Mouse (Mus musculus) liver, embryonic 18 days (tissue): ENCODE data around the gene Tipin. TPM values are rescaled to one million over a fixed set of nuclear protein-coding genes. Genes with fewer than 3 reads are reported as not detected.

ENCODE experiments used
- polyA plus RNA-seq: library from polyadenylated mRNA; depleted of rRNA; stranded (reverse); fragments of >200 nt; gene quantifications from 2 replicates; pipeline ENCODE4 v1.2.3, GENCODE M21; 2012; rRNA removed

The Tipin gene
- 51.5 and 57.8 TPM in 2 replicates for polyA plus RNA-seq

DNA sequence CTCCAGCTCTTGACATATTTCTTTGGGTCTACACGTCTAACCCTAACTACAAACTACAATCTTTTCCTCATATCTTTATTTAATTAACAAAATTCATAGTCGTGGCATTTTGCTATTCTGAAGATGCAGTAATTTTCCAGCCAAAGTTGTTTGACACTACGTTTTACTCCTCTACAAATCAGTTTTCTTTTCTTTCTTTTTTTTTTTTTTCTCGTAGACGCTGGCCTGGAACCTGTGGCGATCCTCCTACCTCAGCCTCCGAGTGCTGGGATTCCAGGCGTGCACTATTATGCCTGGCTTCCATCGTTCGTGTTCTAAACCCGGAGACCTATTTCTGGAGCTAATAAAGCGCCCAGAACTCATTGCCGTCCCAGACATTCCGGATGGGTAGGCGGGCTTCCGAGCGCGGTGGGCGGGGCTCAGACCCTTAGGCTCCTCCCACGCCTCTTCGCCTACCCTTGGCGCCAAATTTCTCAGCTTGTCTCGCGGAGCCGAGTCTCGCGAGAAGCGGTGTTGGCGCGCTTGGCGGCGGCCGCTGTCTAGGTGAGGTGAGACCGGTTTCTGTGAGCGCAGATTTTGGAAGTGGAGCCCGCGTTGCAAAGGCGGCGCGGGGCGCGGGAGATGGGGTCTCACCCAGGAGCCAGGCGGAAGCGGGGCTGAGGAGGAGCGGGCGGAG is at the start of gene Tipin:
Gene Tipin (plus strand): TSS at position 477 of the 676 bp plus-strand sequence.

DNA sequence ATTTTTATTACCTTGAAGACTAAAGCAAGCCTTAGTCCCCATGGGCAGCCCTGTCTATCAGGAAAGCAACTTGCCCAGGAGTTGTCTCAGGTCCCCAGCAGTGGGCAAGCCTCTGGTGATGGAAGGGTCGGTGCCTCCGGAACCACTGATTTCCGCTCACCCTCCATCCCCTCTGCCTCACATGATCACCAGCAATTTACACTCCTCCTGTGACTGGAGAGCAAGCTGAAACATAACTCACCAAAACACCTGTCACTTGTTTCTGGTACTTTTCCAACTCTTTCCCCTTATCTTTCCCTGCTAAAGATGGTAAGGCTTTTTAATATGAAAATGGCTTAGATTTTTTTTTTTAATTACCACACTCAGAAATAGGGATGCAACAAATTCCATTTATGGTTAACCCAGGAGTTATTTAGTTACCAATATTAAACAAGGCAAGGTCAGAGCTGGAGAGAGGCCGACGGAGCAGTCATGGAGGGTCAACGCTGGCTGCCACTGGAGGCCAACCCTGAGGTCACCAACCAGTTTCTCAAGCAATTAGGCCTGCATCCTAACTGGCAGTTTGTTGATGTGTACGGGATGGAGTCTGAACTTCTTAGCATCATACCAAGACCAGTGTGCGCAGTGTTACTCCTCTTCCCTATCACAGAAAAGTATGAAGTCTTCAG is 46.5 kb upstream of the Tipin start, which contains the start of gene Uchl4:
Gene Uchl4 (plus strand): TSS at position 434 of the 668 bp plus-strand sequence.

DNA sequence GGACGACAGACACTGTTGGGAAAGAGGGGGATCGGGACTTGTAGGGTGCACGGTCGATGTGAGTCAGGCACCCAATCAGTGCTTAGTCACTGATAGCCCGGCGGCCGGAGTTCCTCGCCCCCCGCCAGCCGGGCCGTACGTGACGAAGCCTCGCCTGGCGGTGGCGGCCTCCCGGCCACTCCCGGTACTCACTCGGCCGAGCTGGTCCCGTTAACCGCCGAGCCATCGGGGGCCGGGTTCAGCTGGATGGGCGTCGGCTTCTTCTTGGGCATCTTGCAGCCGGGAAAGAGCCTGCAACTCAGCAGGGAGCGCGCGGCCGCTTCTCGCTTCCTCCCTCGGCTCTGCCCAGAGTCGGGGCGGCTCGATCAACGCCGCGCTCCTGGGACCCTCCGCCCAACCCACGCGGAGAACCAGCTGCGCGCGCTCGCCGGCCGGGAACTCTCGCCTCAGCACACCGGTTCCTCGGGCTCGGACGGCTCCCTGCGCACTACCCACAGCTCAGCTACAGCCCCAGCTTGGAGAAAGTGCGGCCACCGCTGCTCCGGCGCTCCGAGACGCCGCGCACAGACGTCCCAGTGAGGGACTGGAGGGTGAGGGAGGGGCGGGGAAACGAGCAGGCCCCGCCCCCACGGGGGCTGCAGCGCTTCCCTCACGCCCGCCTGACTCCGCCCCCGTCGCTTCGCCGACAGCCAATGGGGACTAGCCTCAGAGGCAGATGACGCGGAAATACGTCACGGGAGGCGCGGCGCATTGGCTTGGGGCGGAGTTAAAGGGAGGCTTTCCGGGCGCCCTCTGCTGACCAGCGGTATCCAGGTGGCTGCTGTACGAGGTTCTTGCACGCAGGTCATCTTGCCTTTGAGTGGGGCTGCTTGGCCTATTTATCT is 28.1 kb upstream of the Tipin start, which contains the start of gene Map2k1:
Gene Map2k1 (minus strand): TSS at position 611 of the 884 bp plus-strand sequence.

DNA sequence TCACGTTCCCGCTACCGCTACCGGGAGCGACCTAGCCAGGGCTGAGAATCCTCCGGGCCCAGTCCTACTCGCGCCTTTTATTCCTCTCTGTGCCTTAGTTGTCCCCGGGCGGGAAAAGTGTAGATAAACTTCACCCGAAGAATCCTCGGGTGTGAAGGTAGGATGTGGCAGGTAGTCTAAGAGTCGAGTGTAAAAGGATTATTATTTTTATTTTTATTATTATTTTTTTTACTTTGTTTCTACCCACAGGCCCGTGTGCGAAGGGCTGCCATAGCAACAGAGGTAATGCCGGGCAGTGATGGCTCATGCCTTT is 59.8 kb downstream of the Tipin start, which contains the start of gene Dis3l:
Gene Dis3l (minus strand): TSS at position 35 of the 313 bp plus-strand sequence.

Other genes starting within 250 kb of the Tipin start
- gene Lctl, start 164.4 kb upstream of the Tipin start, polyA plus RNA-seq: 0.02 TPM in 1 of 2 replicates, not detected in the other
- 12.4 and 15.0 TPM in 2 replicates for gene Zwilch, start 108.5 kb upstream of the Tipin start, polyA plus RNA-seq
- gene Rpl4, start 108.2 kb upstream of the Tipin start, polyA plus RNA-seq: 693 and 759 TPM in 2 replicates
- 15.7 and 16.5 TPM in 2 replicates for gene Snapc5, start 102.3 kb upstream of the Tipin start, polyA plus RNA-seq
- gene Uchl4, start 46.4 kb upstream of the Tipin start, polyA plus RNA-seq: 0.05 and 0.14 TPM in 2 replicates
- gene Map2k1, start 27.9 kb upstream of the Tipin start, polyA plus RNA-seq: 23.1 and 23.3 TPM in 2 replicates
- gene Dis3l, start 59.7 kb downstream of the Tipin start, polyA plus RNA-seq: 4.2 and 4.5 TPM in 2 replicates
- gene Megf11, start 104.0 kb downstream of the Tipin start, polyA plus RNA-seq: 0.11 and 0.19 TPM in 2 replicates